Mouse (Mus musculus): ENCODE data around the gene Sprr2a2. TPM values are rescaled to one million over a fixed set of nuclear protein-coding genes. Genes with fewer than 3 reads are reported as not detected.
"Not testable (repeated sequence)": the region's sequence is repeated elsewhere in the genome, so short reads cannot be mapped to it uniquely, and the experiment has no call there.

The Sprr2a2 gene
- polyA plus RNA-seq, 1 experiment from 2014 or later, result 0.40 TPM

- H3K27ac ChIP-seq (ENCODE audit: low read depth, low read length); H3K27me3 ChIP-seq (ENCODE audit: control insufficient read depth, insufficient read depth, low read length); DNase-seq (ENCODE audit: low spot score); H3K4me3 ChIP-seq (ENCODE audit: low read depth, low read length); H3K9ac ChIP-seq (ENCODE audit: low read depth, low read length); H3K36me3 ChIP-seq (ENCODE audit: control insufficient read depth, insufficient read depth, low read length); H3K9me3 ChIP-seq (ENCODE audit: control insufficient read depth, low read length); H3K4me1 ChIP-seq (replicated peaks; ENCODE audit: control insufficient read depth, insufficient read depth, low read length); H3K4me2 ChIP-seq (replicated peaks; ENCODE audit: low read depth, low read length): not testable (repeated sequence)
- peak; percentile 58 for ATAC-seq (ENCODE audit: low FRiP score)
Measured at GRCm38 (mm10) chr3:92223708-92224107, 8.0 kb downstream of the Sprr2a2 start.

GRCm38 (mm10) chr3:92227410-92227809, 11.7 kb downstream of the Sprr2a2 start:
- not testable (repeated sequence) for DNase-seq (ENCODE audit: low spot score); H3K9me3 ChIP-seq (ENCODE audit: control insufficient read depth, low read length); H3K4me2 ChIP-seq (replicated peaks; ENCODE audit: low read depth, low read length); H3K36me3 ChIP-seq (ENCODE audit: control insufficient read depth, insufficient read depth, low read length); H3K27me3 ChIP-seq (ENCODE audit: control insufficient read depth, insufficient read depth, low read length); ATAC-seq (ENCODE audit: low FRiP score); H3K27ac ChIP-seq (ENCODE audit: low read depth, low read length); H3K4me3 ChIP-seq (ENCODE audit: low read depth, low read length); H3K4me1 ChIP-seq (replicated peaks; ENCODE audit: control insufficient read depth, insufficient read depth, low read length); H3K9ac ChIP-seq (ENCODE audit: low read depth, low read length)
- WGBS, result 76% methylated on average over 3 of the region's 3 CpGs

GRCm38 (mm10) chr3:92236463-92237189, 20.9 kb downstream of the Sprr2a2 start:
- not testable (repeated sequence) for H3K27ac ChIP-seq (ENCODE audit: low read depth, low read length); H3K4me3 ChIP-seq (ENCODE audit: low read depth, low read length); H3K9ac ChIP-seq (ENCODE audit: low read depth, low read length); H3K27me3 ChIP-seq (ENCODE audit: control insufficient read depth, insufficient read depth, low read length); H3K4me2 ChIP-seq (replicated peaks; ENCODE audit: low read depth, low read length); H3K4me1 ChIP-seq (replicated peaks; ENCODE audit: control insufficient read depth, insufficient read depth, low read length); H3K9me3 ChIP-seq (ENCODE audit: control insufficient read depth, low read length); DNase-seq (ENCODE audit: low spot score); H3K36me3 ChIP-seq (ENCODE audit: control insufficient read depth, insufficient read depth, low read length)
- no CpG with 5 or more reads among the region's 5 CpGs for WGBS
- peak; percentile 28; the same call in 1 of the 2 replicates for ATAC-seq (ENCODE audit: low FRiP score)

GRCm38 (mm10) chr3:92238736-92239135, 23.0 kb downstream of the Sprr2a2 start:
- not testable (repeated sequence) for ATAC-seq (ENCODE audit: low FRiP score); H3K9ac ChIP-seq (ENCODE audit: low read depth, low read length); DNase-seq (ENCODE audit: low spot score); H3K36me3 ChIP-seq (ENCODE audit: control insufficient read depth, insufficient read depth, low read length); H3K27ac ChIP-seq (ENCODE audit: low read depth, low read length); H3K27me3 ChIP-seq (ENCODE audit: control insufficient read depth, insufficient read depth, low read length); H3K9me3 ChIP-seq (ENCODE audit: control insufficient read depth, low read length); H3K4me3 ChIP-seq (ENCODE audit: low read depth, low read length); H3K4me1 ChIP-seq (replicated peaks; ENCODE audit: control insufficient read depth, insufficient read depth, low read length); H3K4me2 ChIP-seq (replicated peaks; ENCODE audit: low read depth, low read length)

GRCm38 (mm10) chr3:92239197-92239596, 23.5 kb downstream of the Sprr2a2 start:
- H3K4me3 ChIP-seq (ENCODE audit: low read depth, low read length); H3K27ac ChIP-seq (ENCODE audit: low read depth, low read length); H3K9me3 ChIP-seq (ENCODE audit: control insufficient read depth, low read length); DNase-seq (ENCODE audit: low spot score); H3K36me3 ChIP-seq (ENCODE audit: control insufficient read depth, insufficient read depth, low read length); H3K27me3 ChIP-seq (ENCODE audit: control insufficient read depth, insufficient read depth, low read length); ATAC-seq (ENCODE audit: low FRiP score); H3K4me1 ChIP-seq (replicated peaks; ENCODE audit: control insufficient read depth, insufficient read depth, low read length); H3K9ac ChIP-seq (ENCODE audit: low read depth, low read length); H3K4me2 ChIP-seq (replicated peaks; ENCODE audit: low read depth, low read length): not testable (repeated sequence)
- WGBS, result no CpG with 5 or more reads among the region's 1 CpGs

- not testable (repeated sequence) for H3K4me3 ChIP-seq (ENCODE audit: low read depth, low read length); H3K9me3 ChIP-seq (ENCODE audit: control insufficient read depth, low read length); H3K9ac ChIP-seq (ENCODE audit: low read depth, low read length); DNase-seq (ENCODE audit: low spot score); H3K36me3 ChIP-seq (ENCODE audit: control insufficient read depth, insufficient read depth, low read length); H3K27me3 ChIP-seq (ENCODE audit: control insufficient read depth, insufficient read depth, low read length); H3K4me2 ChIP-seq (replicated peaks; ENCODE audit: low read depth, low read length); H3K4me1 ChIP-seq (replicated peaks; ENCODE audit: control insufficient read depth, insufficient read depth, low read length); H3K27ac ChIP-seq (ENCODE audit: low read depth, low read length)
- ATAC-seq (ENCODE audit: low FRiP score), result peak; percentile 23; the same call in 1 of the 2 replicates
Measured at GRCm38 (mm10) chr3:92244833-92245232, 29.1 kb downstream of the Sprr2a2 start.

GRCm38 (mm10) chr3:92246245-92246644, 30.5 kb downstream of the Sprr2a2 start:
- WGBS, result no CpG with 5 or more reads among the region's 10 CpGs
- not testable (repeated sequence) for H3K36me3 ChIP-seq (ENCODE audit: control insufficient read depth, insufficient read depth, low read length); H3K27me3 ChIP-seq (ENCODE audit: control insufficient read depth, insufficient read depth, low read length); H3K9ac ChIP-seq (ENCODE audit: low read depth, low read length); ATAC-seq (ENCODE audit: low FRiP score); H3K27ac ChIP-seq (ENCODE audit: low read depth, low read length); H3K9me3 ChIP-seq (ENCODE audit: control insufficient read depth, low read length); DNase-seq (ENCODE audit: low spot score); H3K4me3 ChIP-seq (ENCODE audit: low read depth, low read length); H3K4me2 ChIP-seq (replicated peaks; ENCODE audit: low read depth, low read length); H3K4me1 ChIP-seq (replicated peaks; ENCODE audit: control insufficient read depth, insufficient read depth, low read length)

- H3K27me3 ChIP-seq (ENCODE audit: control insufficient read depth, insufficient read depth, low read length); DNase-seq (ENCODE audit: low spot score); H3K27ac ChIP-seq (ENCODE audit: low read depth, low read length); H3K4me2 ChIP-seq (replicated peaks; ENCODE audit: low read depth, low read length); H3K9ac ChIP-seq (ENCODE audit: low read depth, low read length); ATAC-seq (ENCODE audit: low FRiP score); H3K36me3 ChIP-seq (ENCODE audit: control insufficient read depth, insufficient read depth, low read length); H3K4me3 ChIP-seq (ENCODE audit: low read depth, low read length); H3K4me1 ChIP-seq (replicated peaks; ENCODE audit: control insufficient read depth, insufficient read depth, low read length); H3K9me3 ChIP-seq (ENCODE audit: control insufficient read depth, low read length): not testable (repeated sequence)
Measured at GRCm38 (mm10) chr3:92248494-92248893, 32.8 kb downstream of the Sprr2a2 start.

- H3K4me1 ChIP-seq (replicated peaks; ENCODE audit: control insufficient read depth, insufficient read depth, low read length); H3K27ac ChIP-seq (ENCODE audit: low read depth, low read length); H3K4me2 ChIP-seq (replicated peaks; ENCODE audit: low read depth, low read length); H3K9me3 ChIP-seq (ENCODE audit: control insufficient read depth, low read length); H3K36me3 ChIP-seq (ENCODE audit: control insufficient read depth, insufficient read depth, low read length); H3K4me3 ChIP-seq (ENCODE audit: low read depth, low read length); ATAC-seq (ENCODE audit: low FRiP score); H3K9ac ChIP-seq (ENCODE audit: low read depth, low read length); DNase-seq (ENCODE audit: low spot score); H3K27me3 ChIP-seq (ENCODE audit: control insufficient read depth, insufficient read depth, low read length): not testable (repeated sequence)
- 92% methylated on average over 1 of the region's 2 CpGs for WGBS
Measured at GRCm38 (mm10) chr3:92250450-92250849, 34.7 kb downstream of the Sprr2a2 start.

Measured in hindbrain, embryonic 11.5 days (tissue).